Mouse (Mus musculus) liver, postnatal 0 days (tissue): ENCODE results near the gene Lcp1.

ENCODE experiments used
- CTCF ChIP-seq: sonication (generic); IDR thresholded peaks from 2 replicates; pipeline ENCODE4 v1.5.1; 2016; ENCODE audit warnings: antibody characterized with exemption, low read depth
- EP300 ChIP-seq: IDR thresholded peaks from 2 replicates; pipeline ENCODE4 v1.6.1; 2016; ENCODE audit warnings: antibody characterized with exemption, low read depth, mild to moderate bottlenecking

DNA sequence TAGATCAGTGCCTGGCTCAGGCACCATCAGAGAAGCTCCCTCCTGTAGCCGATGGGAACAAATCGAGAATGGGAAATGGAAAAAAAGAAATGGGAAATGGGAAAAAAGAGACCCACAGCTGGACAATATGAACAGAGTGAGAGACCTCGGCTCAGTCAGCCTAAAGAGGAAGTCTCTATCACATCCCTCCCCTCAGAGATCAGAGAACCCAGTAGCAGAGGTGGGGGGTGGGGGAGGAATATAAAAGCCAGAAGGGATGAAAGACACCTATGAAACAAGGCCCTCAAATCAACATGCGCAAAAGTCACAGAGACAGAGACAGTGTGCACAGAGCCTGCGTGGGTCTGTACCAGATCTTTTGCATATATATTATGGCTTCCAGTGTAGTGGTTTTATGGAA lies 27.9 kb upstream of the Lcp1 start:
- TF ChIP-seq EP300 (no peak), CTCF (no peak)
